Mouse (Mus musculus) CH12.LX (cell line): Measurements from ENCODE around the gene A3galt2. TPM values are rescaled to one million over a fixed set of nuclear protein-coding genes. Genes with fewer than 3 reads are reported as not detected.

Experiments used
- DNase-seq: peaks from one replicate; pipeline ENCODE4 v3.0.0-alpha.2; 2013; ENCODE audit errors: extremely low read depth
- H3K27ac ChIP-seq: 2 replicates; pipeline ENCODE4 v1.5.1; 2012; ENCODE audit warnings: low read depth, mild to moderate bottlenecking, control low read depth, moderate library complexity; ENCODE audit not compliant: insufficient read depth
- H3K27me3 ChIP-seq: replicated peaks from 2 replicates; pipeline ENCODE3; 2012; ENCODE audit warnings: inconsistent platforms
- H3K36me3 ChIP-seq, 2 experiments: replicated peaks in 1 of 2; 2 replicates each; pipeline versions ENCODE3 to v1.6.1; 2012; ENCODE audit warnings: inconsistent platforms in 1 of 2, low read length in 1 of 2, mild to moderate bottlenecking in 1 of 2, mixed read lengths in 1 of 2, moderate library complexity in 1 of 2; ENCODE audit not compliant: control insufficient read depth in 1 of 2, insufficient read depth in 1 of 2
- H3K4me1 ChIP-seq, 2 experiments: 2 replicates each; pipeline ENCODE4 v1.6.1; 2012; ENCODE audit warnings: inconsistent platforms in 1 of 2, moderate library complexity in 1 of 2; ENCODE audit not compliant: insufficient read depth in 2 of 2, control insufficient read depth in 1 of 2
- H3K4me2 ChIP-seq: 2 replicates; pipeline ENCODE4 v1.6.1; 2012; ENCODE audit warnings: low read depth, mild to moderate bottlenecking, control low read depth; ENCODE audit not compliant: poor library complexity, insufficient read depth, severe bottlenecking
- H3K4me3 ChIP-seq, 3 experiments: fragments of 150-350 bp in 1 of 3; sonication (generic) in 1 of 3; replicated peaks in 1 of 3; 2 replicates each; pipeline versions ENCODE3 to v1.5.1; 2011 to 2012; ENCODE audit warnings: low read depth in 2 of 3, low read length in 2 of 3, mild to moderate bottlenecking in 2 of 3, moderate library complexity in 2 of 3, control low read depth in 1 of 3, improper control_type of control experiment in 1 of 3, inconsistent platforms in 1 of 3, mixed read lengths in 1 of 3; ENCODE audit not compliant: poor library complexity in 1 of 3
- H3K79me2 ChIP-seq: replicated peaks from 2 replicates; pipeline ENCODE4 v1.6.1; 2012; ENCODE audit warnings: mild to moderate bottlenecking, moderate library complexity; ENCODE audit not compliant: control insufficient read depth, poor library complexity, insufficient read depth, severe bottlenecking; ENCODE audit errors: extremely low read depth
- H3K9ac ChIP-seq: 2 replicates; pipeline ENCODE4 v1.6.1; 2012; ENCODE audit warnings: low read depth, mild to moderate bottlenecking, control low read depth, moderate library complexity; ENCODE audit not compliant: insufficient read depth
- H3K9me3 ChIP-seq: replicated peaks from 2 replicates; pipeline ENCODE3; 2012; ENCODE audit warnings: low read length, inconsistent platforms, mixed read lengths
- CHD1 ChIP-seq: IDR thresholded peaks from 2 replicates; pipeline ENCODE4 v1.6.1; 2012; ENCODE audit warnings: low read depth, low read length, improper control_type of control experiment, inconsistent platforms
- CHD2 ChIP-seq: IDR thresholded peaks from 2 replicates; pipeline ENCODE4 v1.6.1; 2011; ENCODE audit warnings: low read length, improper control_type of control experiment
- E2F4 ChIP-seq: IDR thresholded peaks from 2 replicates; pipeline ENCODE4 v1.6.1; 2011; ENCODE audit warnings: low read depth, low read length, improper control_type of control experiment; ENCODE audit not compliant: insufficient replicate concordance
- ELF1 ChIP-seq: IDR thresholded peaks from 2 replicates; pipeline ENCODE4 v1.6.1; 2014; ENCODE audit warnings: low read depth, mild to moderate bottlenecking, inconsistent platforms, low read length, improper control_type of control experiment
- EP300 ChIP-seq: IDR thresholded peaks from 2 replicates; pipeline ENCODE4 v1.6.1; 2011; ENCODE audit warnings: low read length, improper control_type of control experiment
- ETS1 ChIP-seq: conservative IDR thresholded peaks from 2 replicates; pipeline ENCODE4 v1.6.1; 2012; ENCODE audit warnings: low read depth, mild to moderate bottlenecking, inconsistent platforms, low read length, improper control_type of control experiment, moderate library complexity
- GABPA ChIP-seq: IDR thresholded peaks from 2 replicates; pipeline ENCODE4 v1.6.1; 2012; ENCODE audit warnings: low read depth, low read length, improper control_type of control experiment, inconsistent platforms; ENCODE audit not compliant: insufficient replicate concordance
- HCFC1 ChIP-seq: IDR thresholded peaks from 2 replicates; pipeline ENCODE4 v1.6.1; 2012; ENCODE audit warnings: low read depth, mild to moderate bottlenecking, inconsistent platforms, low read length, improper control_type of control experiment
- IRF4 ChIP-seq: IDR thresholded peaks from 2 replicates; pipeline ENCODE4 v1.6.1; 2014; ENCODE audit warnings: low read depth, mild to moderate bottlenecking, inconsistent platforms, low read length, improper control_type of control experiment
- JUN ChIP-seq: IDR thresholded peaks from 2 replicates; pipeline ENCODE4 v1.6.1; 2011; ENCODE audit warnings: low read depth, mild to moderate bottlenecking, low read length, improper control_type of control experiment, moderate library complexity; ENCODE audit not compliant: insufficient read depth
- JUND ChIP-seq: conservative IDR thresholded peaks from 2 replicates; pipeline ENCODE4 v1.6.1; 2011; ENCODE audit warnings: low read depth, low read length, improper control_type of control experiment
- KAT2A ChIP-seq: IDR thresholded peaks from 2 replicates; pipeline ENCODE4 v1.6.1; 2012; ENCODE audit warnings: low read length, improper control_type of control experiment, inconsistent platforms; ENCODE audit not compliant: insufficient replicate concordance
- MAFK ChIP-seq: IDR thresholded peaks from 2 replicates; pipeline ENCODE4 v1.6.1; 2011; ENCODE audit warnings: low read length, improper control_type of control experiment; ENCODE audit not compliant: insufficient replicate concordance
- MAZ ChIP-seq: IDR thresholded peaks from 2 replicates; pipeline ENCODE4 v1.6.1; 2012; ENCODE audit warnings: low read depth, mild to moderate bottlenecking, inconsistent platforms, low read length, improper control_type of control experiment, moderate library complexity
- MXI1 ChIP-seq: IDR thresholded peaks from 2 replicates; pipeline ENCODE4 v1.6.1; 2011; ENCODE audit warnings: mild to moderate bottlenecking, low read depth, low read length, improper control_type of control experiment
- MYC ChIP-seq: IDR thresholded peaks from 2 replicates; pipeline ENCODE4 v1.6.1; 2011; ENCODE audit warnings: low read depth, mild to moderate bottlenecking, improper control_type of control experiment, low read length
- NELFE ChIP-seq: IDR thresholded peaks from 2 replicates; pipeline ENCODE4 v1.6.1; 2011; ENCODE audit warnings: low read depth, low read length, improper control_type of control experiment
- NRF1 ChIP-seq: IDR thresholded peaks from 2 replicates; pipeline ENCODE4 v1.6.1; 2014; ENCODE audit warnings: low read depth, mild to moderate bottlenecking, inconsistent platforms, low read length, improper control_type of control experiment, moderate library complexity
- POLR2A ChIP-seq: IDR thresholded peaks from 2 replicates; pipeline ENCODE4 v1.6.1; 2011; ENCODE audit warnings: low read depth, mild to moderate bottlenecking, improper control_type of control experiment, low read length
- POLR2AphosphoS2 ChIP-seq: IDR thresholded peaks from 2 replicates; pipeline ENCODE4 v1.6.1; 2011; ENCODE audit warnings: low read depth, low read length, improper control_type of control experiment
- RAD21 ChIP-seq: IDR thresholded peaks from 2 replicates; pipeline ENCODE4 v1.6.1; 2011; ENCODE audit warnings: low read depth, mild to moderate bottlenecking, low read length, improper control_type of control experiment, moderate library complexity
- SIN3A ChIP-seq: IDR thresholded peaks from 2 replicates; pipeline ENCODE4 v1.6.1; 2012; ENCODE audit warnings: low read length, improper control_type of control experiment, inconsistent platforms
- TBP ChIP-seq: conservative IDR thresholded peaks from 2 replicates; pipeline ENCODE4 v1.6.1; 2011; ENCODE audit warnings: low read depth, low read length, improper control_type of control experiment
- TCF12 ChIP-seq: IDR thresholded peaks from 2 replicates; pipeline ENCODE4 v1.6.1; 2014; ENCODE audit warnings: low read depth, mild to moderate bottlenecking, inconsistent platforms, low read length, improper control_type of control experiment
- USF2 ChIP-seq: conservative IDR thresholded peaks from 2 replicates; pipeline ENCODE4 v1.6.1; 2011; ENCODE audit warnings: low read depth, low read length, improper control_type of control experiment
- ZC3H11A ChIP-seq: IDR thresholded peaks from 2 replicates; pipeline ENCODE4 v1.6.1; 2012; ENCODE audit warnings: low read depth, mild to moderate bottlenecking, inconsistent platforms, low read length, improper control_type of control experiment
- ZNF384 ChIP-seq: IDR thresholded peaks from 2 replicates; pipeline ENCODE4 v1.6.1; 2012; ENCODE audit warnings: low read depth, low read length, improper control_type of control experiment, inconsistent platforms
- dilution Hi-C: fragments of 300-500 bp; cut with MboI; formaldehyde crosslinking; loops from 2 replicates; pipeline ENCODE4 v1.14.3; 2020; ENCODE audit warnings: low sequenced_read_pairs; ENCODE audit not compliant: extremely low pct_unique_long_range_greater_than_20kb, extremely low pct_ligation_motif_present
- in situ Hi-C: fragments of 300-500 bp; cut with MboI; formaldehyde crosslinking; loops from 3 replicates; pipeline ENCODE4 v1.14.3; 2019; ENCODE audit warnings: low sequenced_read_pairs, low pct_ligation_motif_present, low pct_unique_long_range_greater_than_20kb, mixed read lengths
- polyA plus RNA-seq: library from polyadenylated mRNA; unstranded; fragments of >175 nt; gene quantifications from 2 replicates; pipeline ENCODE4 v1.2.1, GENCODE M21; 2012; ENCODE audit warnings: low read depth; ENCODE audit not compliant: insufficient read length
- total RNA-seq, 2 experiments: library from RNA; depleted of rRNA; stranded (reverse); fragments of 300-350 nt in 1 of 2; fragments of >200 nt in 1 of 2; gene quantifications; 2 replicates each; pipeline ENCODE4 v1.2.3; 2012 to 2014

A3galt2 gene
- total and polyA plus RNA-seq, 3 experiments: 0.04 to 0.11 TPM; not detected in 1

DNA sequence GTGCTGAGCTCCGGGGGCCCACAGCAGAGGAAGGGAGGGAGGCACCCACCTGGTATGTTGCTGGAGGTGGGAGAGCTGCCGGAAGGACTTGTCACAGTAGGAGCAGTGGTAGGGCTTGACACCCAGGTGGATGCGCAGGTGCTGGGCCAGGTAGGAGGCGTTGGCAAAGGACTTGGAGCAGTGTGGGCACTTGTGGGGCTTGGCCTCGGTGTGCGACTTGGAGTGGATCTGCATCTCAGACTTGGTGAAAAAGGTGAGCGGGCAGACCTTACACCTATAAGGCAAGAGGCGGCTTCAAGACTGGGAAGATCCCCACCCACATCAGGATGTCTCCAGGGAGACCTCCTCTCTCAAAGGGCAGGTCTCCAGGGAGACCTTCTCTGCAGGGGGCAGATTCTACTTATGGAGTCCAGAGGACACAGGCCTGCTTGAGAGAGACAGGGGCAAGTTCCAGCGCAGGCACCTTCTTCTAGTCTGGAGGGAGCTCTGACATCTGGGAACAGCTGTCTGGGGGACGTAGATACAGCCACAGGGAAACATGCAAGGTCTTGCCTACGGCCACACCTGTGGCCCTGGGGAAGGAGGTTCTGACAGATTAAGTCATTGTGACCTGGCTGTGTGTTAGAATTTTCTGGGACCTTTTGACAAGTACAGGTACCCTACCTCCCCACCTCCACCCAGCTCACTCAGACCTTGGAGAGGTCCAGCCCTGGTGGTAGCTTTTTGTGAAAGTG lies 30.9 kb downstream of the A3galt2 start:
- H3K4me2 ChIP-seq: peak overlapping the region; percentile 87
- TF ChIP-seq POLR2A (peak; percentile 23; the same call in 1 of the 2 replicates), TBP (peak; percentile 58; the same call in 1 of the 2 replicates), MXI1 (peak; percentile 52; the same call in 1 of the 2 replicates), JUND (no peak), SIN3A (peak; percentile 62; the same call in 1 of the 2 replicates), NELFE (peak; percentile 30; the same call in 1 of the 2 replicates), EP300 (peak; percentile 56; the same call in 1 of the 2 replicates), CHD1 (no peak), TCF12 (no peak), MYC (no peak)
- TF ChIP-seq, all 38 proteins: peak for 6
- Histone ChIP-seq H3K9me3 (no peaks in the 10 kb centered on the region), H3K27me3 (no peaks in the 10 kb centered on the region), H3K27ac (peak overlapping the region; percentile 98), H3K4me1 (peaks cover 12 to 67% of the 10 kb centered on the region in 2 experiments), H3K79me2 (peaks cover 47% of the 10 kb centered on the region), H3K4me3 (peak overlapping the region; percentile 47 to 63 (median 58)), H3K36me3 (peaks cover 34 to 53% of the 10 kb centered on the region in 2 experiments), H3K9ac (peak overlapping the region; percentile 86; the same call in 1 of the 2 replicates)
- peak; percentile 65 for DNase-seq
- in situ Hi-C loops (no loop called here), dilution Hi-C loops (no loop called here)

DNA sequence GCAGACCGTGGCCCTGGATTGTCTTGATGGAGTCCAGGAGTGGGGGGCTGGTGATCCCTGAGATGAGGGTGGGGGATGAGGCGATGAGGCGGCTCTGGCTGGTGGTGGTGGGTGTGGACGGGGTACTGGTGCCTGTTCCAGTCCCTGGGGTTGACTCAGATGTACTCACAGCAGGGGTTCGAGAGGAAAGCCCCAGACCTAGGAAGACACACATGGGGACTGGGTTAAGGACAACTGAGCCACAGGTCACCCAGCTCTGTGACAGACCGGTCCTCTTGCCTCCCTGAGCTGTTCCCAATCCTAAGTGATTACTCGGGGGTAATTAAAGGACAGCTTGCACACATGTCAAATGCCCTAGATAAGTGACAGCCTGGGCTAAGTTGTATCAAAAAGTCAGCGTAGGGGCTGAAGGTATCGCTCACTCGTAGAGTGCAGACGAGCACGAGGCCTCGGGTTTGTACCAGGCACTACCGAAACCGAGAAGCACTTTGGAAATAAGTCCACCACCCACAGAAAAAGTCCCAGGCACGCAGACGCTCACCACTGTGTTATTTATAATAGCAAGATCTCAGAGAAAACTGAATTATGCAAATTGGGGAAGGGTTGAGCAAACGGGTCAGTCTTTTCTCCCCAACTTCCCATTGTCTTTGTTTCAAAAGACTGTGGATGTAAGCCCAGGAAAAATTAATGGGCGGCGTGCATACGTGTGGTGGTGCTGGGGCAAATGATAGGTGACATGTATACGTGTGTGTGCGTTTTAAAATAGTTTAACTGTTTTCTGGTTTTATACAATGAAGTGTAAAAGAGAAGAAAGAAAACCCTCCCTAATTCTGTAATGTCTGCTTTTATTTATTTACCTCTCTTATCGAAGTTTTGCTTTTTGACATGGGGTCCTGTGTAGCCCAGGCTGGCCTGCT lies 32.1 kb downstream of the A3galt2 start:
- H3K9me3 ChIP-seq: no peaks in the 10 kb centered on the region
- H3K27me3 ChIP-seq: no peaks in the 10 kb centered on the region
- H3K9ac ChIP-seq: peak overlapping the region; percentile 86
- peaks cover 35% of the 10 kb centered on the region for H3K79me2 ChIP-seq
- H3K36me3 ChIP-seq: peaks cover 24 to 53% of the 10 kb centered on the region in 2 experiments
- dilution Hi-C loops (no loop called here), in situ Hi-C loops (no loop called here)
- H3K27ac ChIP-seq: peak overlapping the region; percentile 98
- H3K4me3 ChIP-seq: peak overlapping the region; percentile 32 to 63 (median 58)
- peak; percentile 94 for DNase-seq
- H3K4me2 ChIP-seq: peak overlapping the region; percentile 87
- peaks cover 12 to 57% of the 10 kb centered on the region in 2 experiments for H3K4me1 ChIP-seq
- TF ChIP-seq ZC3H11A (no peak), NRF1 (0 out of 2 replicates have a peak, but pooled peaks have one; percentile 23), MAZ (no peak), ZNF384 (peak; percentile 22), CHD1 (peak; percentile 69; the same call in 1 of the 2 replicates), RAD21 (no peak; the same call in 1 of the 2 replicates), GABPA (no peak), ELF1 (no peak; the same call in 1 of the 2 replicates), ETS1 (peak; percentile 91), JUN (peak; percentile 67), MAFK (peak; percentile 73), POLR2AphosphoS2 (no peak; the same call in 1 of the 2 replicates), NELFE (no peak; the same call in 1 of the 2 replicates), IRF4 (peak; percentile 97), E2F4 (peak; percentile 32; the same call in 1 of the 2 replicates), TBP (peak; percentile 82), HCFC1 (peak; percentile 24), MXI1 (peak; percentile 58; the same call in 1 of the 2 replicates), USF2 (no peak), CHD2 (peak; percentile 72; the same call in 1 of the 2 replicates), KAT2A (no peak), JUND (peak; percentile 77)
